Mouse (Mus musculus) testis, adult 2 months (tissue): ENCODE data around the gene Slc18a2. TPM values are rescaled to one million over a fixed set of nuclear protein-coding genes. Genes with fewer than 3 reads are reported as not detected.

Source experiments
- H3K27ac ChIP-seq: fragments of 200-500 bp; 2 replicates; pipeline ENCODE4 v1.5.1; 2012; ENCODE audit warnings: low read depth, low read length; ENCODE audit not compliant: control insufficient read depth, insufficient read depth
- H3K27me3 ChIP-seq: fragments of 200-500 bp; 2 replicates; pipeline ENCODE4 v1.6.1; 2012; ENCODE audit warnings: mild to moderate bottlenecking, low read length, moderate library complexity; ENCODE audit not compliant: control insufficient read depth, insufficient read depth
- H3K36me3 ChIP-seq: fragments of 200-500 bp; 2 replicates; pipeline ENCODE4 v1.6.1; 2012; ENCODE audit warnings: mild to moderate bottlenecking, low read length; ENCODE audit not compliant: control insufficient read depth, insufficient read depth
- H3K4me1 ChIP-seq: fragments of 200-500 bp; 2 replicates; pipeline ENCODE4 v1.6.1; 2012; ENCODE audit warnings: low read length; ENCODE audit not compliant: control insufficient read depth, insufficient read depth
- H3K4me3 ChIP-seq: fragments of 200-500 bp; 2 replicates; pipeline ENCODE4 v1.5.1; 2012; ENCODE audit warnings: low read depth, mild to moderate bottlenecking, low read length, moderate library complexity, mixed read lengths; ENCODE audit not compliant: control insufficient read depth
- CTCF ChIP-seq: fragments of 200-500 bp; IDR thresholded peaks from 2 replicates; pipeline ENCODE4 v1.5.1; 2012; ENCODE audit warnings: low read depth, mild to moderate bottlenecking, inconsistent platforms, low read length, moderate library complexity; ENCODE audit not compliant: control insufficient read depth, insufficient read depth, insufficient replicate concordance
- POLR2A ChIP-seq: fragments of 200-500 bp; IDR thresholded peaks from 2 replicates; pipeline ENCODE4 v1.6.1; 2012; ENCODE audit warnings: low read depth, mild to moderate bottlenecking, inconsistent platforms, low read length, moderate library complexity; ENCODE audit not compliant: control insufficient read depth
- polyA plus RNA-seq: library from polyadenylated mRNA; depleted of rRNA; stranded (reverse); fragments of >200 nt; gene quantifications from 2 replicates; pipeline ENCODE4 v1.2.3, GENCODE M21; 2012; rRNA removed

The Slc18a2 gene
- polyA plus RNA-seq, 1 experiment: 0.35 TPM

GRCm38 (mm10) chr19:59344304-59344711, 83.6 kb downstream of the Slc18a2 start:
- Histone ChIP-seq H3K27me3 (no peaks in the 10 kb centered on the region), H3K4me1 (peaks cover 9% of the 10 kb centered on the region), H3K36me3 (no peaks in the 10 kb centered on the region), H3K27ac (peak overlapping the region; percentile 92), H3K4me3 (peak overlapping the region; percentile 86)
- TF ChIP-seq POLR2A: no peak
- TF ChIP-seq CTCF: no peak

GRCm38 (mm10) chr19:59345081-59345657, 84.5 kb downstream of the Slc18a2 start:
- peak overlapping the region; percentile 92 for H3K27ac ChIP-seq
- no peaks in the 10 kb centered on the region for H3K27me3 ChIP-seq
- H3K36me3 ChIP-seq: no peaks in the 10 kb centered on the region
- peak overlapping the region; percentile 86 for H3K4me3 ChIP-seq
- peaks cover 9% of the 10 kb centered on the region for H3K4me1 ChIP-seq
- TF ChIP-seq POLR2A (no peak), CTCF (no peak)

Other genes starting within 250 kb of the Slc18a2 start
- 3.4 and 3.9 TPM in 2 replicates for gene Shtn1, start 184.8 kb upstream of the Slc18a2 start, polyA plus RNA-seq
- gene Vax1, start 90.8 kb upstream of the Slc18a2 start, polyA plus RNA-seq: 0.33 and 0.60 TPM in 2 replicates
- 0.04 and 0.05 TPM in 2 replicates for gene Kcnk18, start 41.7 kb upstream of the Slc18a2 start, polyA plus RNA-seq
- 708 and 907 TPM in 2 replicates for gene Rps12-ps3, start 61.4 kb downstream of the Slc18a2 start, polyA plus RNA-seq
- gene Pdzd8, start 84.9 kb downstream of the Slc18a2 start, polyA plus RNA-seq: 41.8 and 43.4 TPM in 2 replicates
- 1.7 and 2.6 TPM in 2 replicates for gene Emx2, start 197.5 kb downstream of the Slc18a2 start, polyA plus RNA-seq